Mouse (Mus musculus): Measurements from ENCODE around the gene Hlx.

Hlx gene

GRCm38 (mm10) chr1:184732556-184733049 lies at the start of gene Hlx:
TSS of gene Hlx (minus strand) at chr1:184732619.
- DNase-seq (ENCODE audit: low read depth, low spot score), result peak; percentile 96

- DNase-seq (ENCODE audit: low read depth, low spot score), result peak; percentile 40
Measured at GRCm38 (mm10) chr1:184782161-184782513, 49.7 kb upstream of the Hlx start.

GRCm38 (mm10) chr1:184781286-184782160 lies 49.1 kb upstream of the Hlx start:
- DNase-seq (ENCODE audit: low read depth, low spot score), result no peak

GRCm38 (mm10) chr1:184778157-184778556 lies 45.7 kb upstream of the Hlx start:
- DNase-seq (ENCODE audit: low read depth, low spot score), result no peak

GRCm38 (mm10) chr1:184777061-184777795 lies 44.8 kb upstream of the Hlx start:
- DNase-seq (ENCODE audit: low read depth, low spot score), result no peak

DNA sequence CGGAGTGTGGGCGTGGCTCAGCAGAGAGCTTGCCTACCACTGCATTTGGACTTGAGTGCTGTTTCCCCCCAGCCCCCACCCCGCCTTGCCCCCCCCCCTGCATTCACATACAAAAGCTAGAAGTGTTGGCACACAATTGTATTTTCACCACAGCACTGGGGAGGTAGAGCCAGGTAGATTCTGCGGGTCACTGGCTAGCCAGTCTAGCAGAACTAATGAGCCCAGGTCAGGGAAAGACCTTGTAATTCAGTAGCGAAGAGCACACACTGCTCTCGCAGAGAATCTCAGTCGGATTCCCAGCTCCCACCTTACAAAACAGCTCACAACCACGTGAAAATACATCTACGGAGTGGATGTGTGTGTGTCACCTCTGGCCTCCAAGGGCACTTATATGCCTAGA lies 42.9 kb upstream of the Hlx start:
- no peak for DNase-seq (ENCODE audit: low read depth, low spot score)

- no peak for DNase-seq (ENCODE audit: low read depth, low spot score)
Measured at GRCm38 (mm10) chr1:184771891-184772249, 39.5 kb upstream of the Hlx start.

DNA sequence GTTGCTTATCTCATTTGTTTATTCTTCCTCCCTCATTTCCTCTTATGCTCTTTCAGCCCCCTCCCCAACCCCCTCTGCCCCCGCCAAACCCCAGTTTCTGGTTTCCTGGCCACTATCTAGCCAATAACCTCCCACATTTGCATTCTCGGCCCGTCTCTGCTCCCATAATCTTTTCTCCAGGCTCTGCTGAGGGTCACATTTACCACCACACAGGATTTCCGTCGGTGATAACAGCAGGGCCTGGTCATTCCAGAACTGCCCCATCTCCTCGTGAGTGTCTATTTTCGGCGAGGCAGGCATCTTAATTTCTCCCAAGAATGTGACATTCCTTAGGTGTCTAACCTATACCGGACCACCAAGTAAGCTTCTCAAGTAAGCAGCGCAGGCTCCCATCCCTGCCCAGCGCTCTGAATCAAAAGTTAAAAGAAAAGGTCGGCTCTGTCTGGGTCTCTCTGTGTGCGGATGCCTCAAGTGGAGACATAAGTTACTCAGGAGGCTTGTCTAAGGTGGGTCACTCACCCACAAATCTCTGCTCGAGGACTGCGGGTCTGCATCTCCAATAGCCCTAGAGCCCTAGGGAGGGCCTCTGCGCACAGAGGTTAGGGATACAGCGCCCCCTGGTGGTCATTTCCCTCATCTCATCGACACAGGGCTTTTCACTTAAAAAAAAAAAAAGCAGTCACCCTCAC lies 38.9 kb upstream of the Hlx start:
- peak; percentile 64 for DNase-seq (ENCODE audit: low read depth, low spot score)

DNA sequence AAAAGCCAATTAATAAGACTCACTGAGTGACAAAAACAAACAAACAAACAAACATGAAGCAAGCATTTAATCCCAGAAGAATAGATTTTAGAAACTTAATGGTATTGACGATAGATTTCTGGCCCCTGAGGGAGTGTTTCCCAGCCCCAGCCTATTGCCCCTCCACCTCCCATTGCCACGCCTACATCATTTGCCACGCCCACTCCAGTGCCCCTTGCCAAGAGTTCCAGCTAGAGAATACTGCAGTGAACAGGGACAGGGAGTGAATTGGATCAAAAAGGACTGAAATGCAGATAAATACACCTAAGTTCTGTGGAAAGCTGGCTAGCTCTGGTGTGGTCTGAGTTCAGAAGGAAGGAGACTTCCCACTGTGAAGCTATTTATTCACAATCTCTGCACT lies 31.4 kb upstream of the Hlx start:
- no peak for DNase-seq (ENCODE audit: low read depth, low spot score)

GRCm38 (mm10) chr1:184762941-184763340 lies 30.5 kb upstream of the Hlx start:
- DNase-seq (ENCODE audit: low read depth, low spot score), result no peak

GRCm38 (mm10) chr1:184761988-184762387 lies 29.6 kb upstream of the Hlx start:
- no peak for DNase-seq (ENCODE audit: low read depth, low spot score)

DNA sequence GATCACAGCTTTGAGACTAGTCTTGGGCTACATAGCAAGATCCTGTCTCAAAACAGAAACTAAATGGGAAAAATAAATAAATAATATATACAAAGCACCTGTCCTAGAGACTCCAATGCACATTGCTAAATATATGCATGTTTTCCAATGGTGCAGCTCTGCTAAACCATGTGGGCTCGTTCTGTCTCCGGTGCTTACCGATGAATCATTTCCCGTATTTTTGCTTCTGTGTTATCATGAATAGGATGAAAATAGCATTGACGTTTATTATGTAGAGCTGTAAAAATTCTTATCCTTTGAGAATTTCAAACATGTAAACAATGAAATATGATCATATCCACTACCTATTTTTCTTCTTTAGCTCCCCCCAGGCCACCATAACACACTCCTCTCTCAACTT lies 20.3 kb upstream of the Hlx start:
- DNase-seq (ENCODE audit: low read depth, low spot score), result no peak

DNA sequence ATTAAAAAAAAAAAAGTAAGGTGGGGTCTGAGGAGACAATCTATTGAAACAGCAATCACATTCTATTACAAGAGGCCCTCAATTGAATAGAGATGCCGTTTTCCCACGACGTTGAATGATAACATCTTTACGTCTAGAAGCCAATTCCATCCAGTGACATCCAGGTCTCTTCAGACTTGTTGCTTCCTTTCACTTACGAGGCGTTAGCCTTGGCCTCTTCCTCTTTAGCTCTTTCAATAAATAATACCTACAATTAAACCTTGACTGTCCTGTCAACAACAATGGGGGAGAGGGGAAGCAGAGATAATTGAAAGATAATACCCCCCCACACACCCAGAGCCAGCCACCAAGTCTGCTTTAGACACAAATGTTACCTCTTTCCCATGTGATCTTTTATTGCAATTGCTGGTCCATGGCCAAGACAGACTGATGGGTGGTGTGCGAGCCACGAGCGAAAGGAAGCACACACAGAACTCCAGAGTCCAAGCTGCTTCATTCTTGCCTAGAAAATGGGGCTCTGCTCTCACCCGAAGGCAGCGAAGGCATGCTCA lies 17.8 kb upstream of the Hlx start:
- DNase-seq (ENCODE audit: low read depth, low spot score), result no peak

GRCm38 (mm10) chr1:184748692-184749152 lies 16.3 kb upstream of the Hlx start:
- DNase-seq (ENCODE audit: low read depth, low spot score), result peak; percentile 72

DNA sequence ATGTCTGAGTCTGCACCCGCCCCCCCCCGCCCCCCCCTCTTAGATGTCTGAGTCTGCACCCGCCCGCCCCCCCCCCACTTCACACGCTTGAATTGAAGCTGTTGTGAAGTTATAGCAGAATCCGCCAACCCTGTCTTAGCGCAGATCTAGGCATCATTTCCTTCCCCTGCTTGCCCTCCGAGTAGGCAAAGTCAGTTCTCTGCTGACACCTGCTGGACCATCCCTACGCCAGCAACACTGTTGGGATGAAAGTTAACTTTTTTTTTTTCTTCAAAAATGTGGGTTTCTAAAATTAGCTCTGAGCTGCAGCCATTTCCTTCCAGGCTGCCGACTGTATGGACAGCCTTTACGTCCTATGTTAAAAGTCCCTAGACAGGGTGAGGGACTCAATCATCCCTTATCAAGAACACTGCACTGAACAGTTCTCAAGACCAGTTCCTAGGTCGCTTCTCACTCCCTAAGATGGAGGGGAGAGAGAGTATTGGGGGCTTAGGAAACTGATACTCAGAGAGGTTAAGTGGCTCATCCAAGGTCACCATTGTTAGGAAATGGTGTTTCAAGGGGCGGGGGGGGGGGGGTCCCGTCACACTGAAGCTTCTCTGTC lies 5.6 kb upstream of the Hlx start:
- DNase-seq (ENCODE audit: low read depth, low spot score), result peak; percentile 64

DNA sequence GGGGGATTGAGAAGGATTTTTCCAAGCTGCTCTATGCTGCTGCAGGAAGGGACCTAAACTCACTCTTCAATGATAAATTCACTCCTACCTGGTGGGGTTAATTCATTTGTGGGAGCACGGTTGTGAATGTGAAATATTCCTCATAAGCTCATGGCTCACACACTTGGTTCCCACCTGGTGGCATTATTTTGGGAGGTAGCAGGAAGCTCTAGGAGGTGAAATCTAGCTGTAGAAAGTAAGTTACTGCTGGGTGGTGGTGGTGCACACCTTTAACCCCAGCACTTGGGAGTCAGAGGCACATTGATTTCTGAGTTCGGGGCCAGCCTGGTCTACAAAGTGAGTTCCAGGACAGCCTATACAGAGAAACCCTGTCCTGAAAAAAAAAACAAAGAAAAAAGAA lies 4.8 kb upstream of the Hlx start:
- no peak for DNase-seq (ENCODE audit: low read depth, low spot score)

DNA sequence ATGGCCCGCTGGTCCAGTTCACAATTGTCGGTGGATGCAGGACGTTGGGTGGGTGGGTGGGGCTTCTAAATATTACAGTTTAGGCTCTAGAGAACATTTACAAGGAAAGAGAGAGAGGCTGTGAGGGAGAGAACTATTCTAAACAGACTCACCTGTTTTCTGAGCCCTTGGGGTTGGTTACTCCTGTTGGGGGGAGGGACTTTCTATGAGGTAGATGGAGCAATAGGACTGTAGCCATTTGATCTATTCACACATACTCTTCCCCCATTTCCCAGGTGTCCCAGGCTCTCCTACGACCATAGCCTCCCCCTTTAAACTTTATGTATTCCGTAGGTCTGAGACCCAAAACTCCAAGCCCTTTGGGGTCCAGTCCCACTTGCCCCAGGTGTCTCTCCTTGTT lies 3.8 kb upstream of the Hlx start:
- DNase-seq (ENCODE audit: low read depth, low spot score), result no peak

DNA sequence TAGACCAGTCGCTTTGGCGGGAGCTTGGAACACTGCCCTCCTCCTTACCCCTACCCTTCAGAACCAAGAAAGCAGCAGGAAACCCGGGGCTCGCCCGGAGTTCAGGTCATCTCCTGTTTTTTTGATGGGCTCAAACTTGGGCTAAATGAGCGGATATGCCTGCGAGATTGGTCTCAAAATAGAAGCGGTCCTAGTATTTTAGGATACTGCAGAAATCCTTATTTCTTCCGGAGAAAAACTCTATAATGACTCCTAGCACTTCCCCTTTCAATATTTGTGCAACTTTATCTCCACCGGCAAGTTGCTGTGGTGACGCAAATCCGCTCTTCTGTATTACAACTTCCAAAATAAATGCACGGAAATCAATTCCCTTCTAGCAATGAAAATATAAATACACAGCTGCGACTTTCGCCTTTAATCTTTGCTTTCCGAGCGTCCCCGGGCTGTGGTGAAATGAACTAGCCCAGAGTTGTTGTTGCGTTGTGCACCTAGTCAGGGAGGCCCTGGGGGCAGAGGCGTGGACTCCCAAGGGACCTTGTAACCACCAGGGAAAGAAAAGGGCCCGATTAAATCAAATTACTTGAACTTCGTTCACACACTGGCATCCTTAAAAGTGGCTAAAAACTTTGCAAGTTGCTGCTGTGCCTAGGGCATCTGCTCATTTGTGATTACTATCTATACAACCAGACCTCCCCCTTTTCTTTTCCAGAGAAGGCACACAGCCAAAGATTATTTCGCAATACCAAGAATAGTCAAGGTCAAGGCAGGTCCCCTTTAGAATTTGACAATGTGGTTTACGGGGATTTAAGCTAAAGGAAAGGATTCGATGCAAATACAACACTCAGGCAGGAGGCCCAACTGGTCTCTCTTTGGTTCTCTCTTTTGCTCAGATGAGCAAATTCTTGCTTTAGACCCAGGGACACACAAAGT lies 2.8 kb upstream of the Hlx start:
- DNase-seq (ENCODE audit: low read depth, low spot score), result peak; percentile 50

DNA sequence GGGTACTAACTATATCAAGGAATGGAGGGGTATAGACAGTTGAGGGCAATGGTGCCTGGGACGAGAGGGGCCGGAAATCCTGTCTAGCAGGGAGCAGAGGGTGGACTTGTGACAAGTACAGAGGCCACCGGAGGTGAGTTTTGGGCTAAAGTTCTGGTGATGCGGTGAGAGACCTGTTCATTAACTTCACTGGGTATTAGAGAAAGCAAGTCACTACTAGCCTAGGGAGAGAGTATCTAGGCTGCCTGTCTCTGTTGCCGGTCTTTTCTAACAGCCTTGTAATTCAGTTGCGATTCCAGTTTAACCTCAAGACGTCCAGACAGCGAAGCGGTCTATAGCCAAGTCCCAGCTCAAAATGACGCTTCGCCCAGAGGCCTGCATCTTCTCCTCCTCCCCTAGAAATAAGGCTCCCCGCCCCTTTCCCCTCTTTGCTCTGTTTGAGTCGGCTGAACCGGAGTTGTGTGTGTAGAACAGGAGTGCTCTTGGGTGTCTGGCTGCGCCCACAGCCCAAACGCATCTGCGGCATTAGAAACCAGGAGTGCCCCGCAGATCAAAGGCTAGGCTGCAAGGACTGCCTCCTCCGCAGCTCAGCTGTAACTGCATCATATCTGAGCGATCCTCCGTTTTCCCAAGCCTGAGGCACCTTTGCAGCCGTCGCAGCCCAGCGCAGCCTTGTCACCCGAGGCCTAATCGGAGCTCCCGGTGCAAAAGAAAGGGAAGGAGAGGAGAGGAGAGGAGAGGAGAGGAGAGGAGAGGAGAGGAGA lies 1.8 kb upstream of the Hlx start:
- DNase-seq (ENCODE audit: low read depth, low spot score), result no peak
